Mouse (Mus musculus): Measurements from ENCODE around the gene Tpx2. TPM values are rescaled to one million over a fixed set of nuclear protein-coding genes. Genes with fewer than 3 reads are reported as not detected.

Gene Tpx2
- polyA plus RNA-seq, 1 experiment from 2014 or later: 109 TPM

GRCm38 (mm10) chr2:152823770-152824169 lies 24.0 kb upstream of the Tpx2 start:
- ATAC-seq (ENCODE audit: low FRiP score, low read depth): no peak
- no peaks in the 10 kb centered on the region for H3K27me3 ChIP-seq
- no peaks in the 10 kb centered on the region for H3K9me3 ChIP-seq
- no peak overlapping the region for H3K4me2 ChIP-seq (replicated peaks)
- H3K4me1 ChIP-seq: peaks cover 62% of the 10 kb centered on the region
- H3K9ac ChIP-seq (replicated peaks): no peak overlapping the region
- no peak overlapping the region for H3K4me3 ChIP-seq
- no peak overlapping the region for H3K27ac ChIP-seq (replicated peaks)
- H3K36me3 ChIP-seq: peaks cover 34% of the 10 kb centered on the region
- 90% methylated on average over 1 of the region's 1 CpGs for WGBS

GRCm38 (mm10) chr2:152824438-152825167 lies 23.2 kb upstream of the Tpx2 start:
- no peak overlapping the region for H3K4me3 ChIP-seq
- peaks cover 27% of the 10 kb centered on the region for H3K36me3 ChIP-seq
- ATAC-seq (ENCODE audit: low FRiP score, low read depth): no peak
- no peaks in the 10 kb centered on the region for H3K9me3 ChIP-seq
- H3K4me2 ChIP-seq (replicated peaks): no peak overlapping the region
- no peaks in the 10 kb centered on the region for H3K27me3 ChIP-seq
- H3K27ac ChIP-seq (replicated peaks): no peak overlapping the region
- peaks cover 70% of the 10 kb centered on the region for H3K4me1 ChIP-seq
- WGBS: 77% methylated on average over 3 of the region's 3 CpGs
- H3K9ac ChIP-seq (replicated peaks): no peak overlapping the region

GRCm38 (mm10) chr2:152825168-152825697 lies 22.5 kb upstream of the Tpx2 start:
- H3K36me3 ChIP-seq: peaks cover 20% of the 10 kb centered on the region; the same call in 1 of the 2 replicates
- no peak overlapping the region for H3K4me3 ChIP-seq
- WGBS: 82% methylated on average over 4 of the region's 4 CpGs
- H3K27ac ChIP-seq (replicated peaks): no peak overlapping the region
- peaks cover 65% of the 10 kb centered on the region for H3K4me1 ChIP-seq
- no peak overlapping the region for H3K9ac ChIP-seq (replicated peaks)
- peak overlapping the region; percentile 15; the same call in 1 of the 2 replicates for H3K4me2 ChIP-seq (replicated peaks)
- H3K9me3 ChIP-seq: no peaks in the 10 kb centered on the region
- H3K27me3 ChIP-seq: no peaks in the 10 kb centered on the region
- no peak for ATAC-seq (ENCODE audit: low FRiP score, low read depth)

GRCm38 (mm10) chr2:152825713-152826112 lies 22.1 kb upstream of the Tpx2 start:
- peaks cover 60% of the 10 kb centered on the region for H3K4me1 ChIP-seq
- ATAC-seq (ENCODE audit: low FRiP score, low read depth): no peak

GRCm38 (mm10) chr2:152826481-152826880 lies 21.3 kb upstream of the Tpx2 start:
- Histone ChIP-seq H3K36me3 (peaks cover 12% of the 10 kb centered on the region; the same call in 1 of the 2 replicates), H3K4me1 (peaks cover 52% of the 10 kb centered on the region), H3K9ac (replicated peaks) (0 out of 2 replicates have a peak overlapping the region, but pooled peaks have one; percentile 15), H3K27me3 (no peaks in the 10 kb centered on the region), H3K4me3 (peak overlapping the region; percentile 4; the same call in 1 of the 2 replicates), H3K9me3 (no peaks in the 10 kb centered on the region), H3K4me2 (replicated peaks) (peak overlapping the region; percentile 61), H3K27ac (replicated peaks) (no peak overlapping the region)
- no peak for ATAC-seq (ENCODE audit: low FRiP score, low read depth)
- WGBS: 94% methylated on average over 3 of the region's 3 CpGs

More at GRCm38 (mm10) chr2:152825713-152826112, 22.1 kb upstream of the Tpx2 start:
- WGBS: 87% methylated on average over 2 of the region's 2 CpGs
- no peak overlapping the region for H3K27ac ChIP-seq (replicated peaks)
- H3K4me3 ChIP-seq: no peak overlapping the region
- H3K4me2 ChIP-seq (replicated peaks): peak overlapping the region; percentile 15; the same call in 1 of the 2 replicates
- no peaks in the 10 kb centered on the region for H3K27me3 ChIP-seq
- H3K9ac ChIP-seq (replicated peaks): no peak overlapping the region
- peaks cover 16% of the 10 kb centered on the region; the same call in 1 of the 2 replicates for H3K36me3 ChIP-seq
- H3K9me3 ChIP-seq: no peaks in the 10 kb centered on the region

GRCm38 (mm10) chr2:152827321-152828010 lies 20.3 kb upstream of the Tpx2 start:
- Histone ChIP-seq H3K9ac (replicated peaks) (no peak overlapping the region; the same call in 1 of the 2 replicates), H3K4me1 (peaks cover 48% of the 10 kb centered on the region), H3K36me3 (0 out of 2 replicates have a peak, but pooled peaks cover 7% of the 10 kb centered on the region), H3K4me3 (peak overlapping the region; percentile 76), H3K27me3 (no peaks in the 10 kb centered on the region), H3K4me2 (replicated peaks) (peak overlapping the region; percentile 61), H3K9me3 (no peaks in the 10 kb centered on the region), H3K27ac (replicated peaks) (no peak overlapping the region)
- WGBS: 82% methylated on average over 8 of the region's 8 CpGs
- no peak for ATAC-seq (ENCODE audit: low FRiP score, low read depth)

GRCm38 (mm10) chr2:152828011-152828370 lies 19.8 kb upstream of the Tpx2 start:
- H3K9ac ChIP-seq (replicated peaks): peak overlapping the region; percentile 85; the same call in 1 of the 2 replicates

GRCm38 (mm10) chr2:152828532-152828931 lies 19.2 kb upstream of the Tpx2 start:
- 74% methylated on average over 1 of the region's 1 CpGs for WGBS
- Histone ChIP-seq H3K9ac (replicated peaks) (peak overlapping the region; percentile 85), H3K4me3 (peak overlapping the region; percentile 76), H3K27ac (replicated peaks) (0 out of 2 replicates have a peak overlapping the region, but pooled peaks have one; percentile 4), H3K36me3 (0 out of 2 replicates have a peak, but pooled peaks cover 7% of the 10 kb centered on the region), H3K9me3 (no peaks in the 10 kb centered on the region), H3K4me1 (peaks cover 48% of the 10 kb centered on the region), H3K27me3 (no peaks in the 10 kb centered on the region), H3K4me2 (replicated peaks) (peak overlapping the region; percentile 61)
- no peak for ATAC-seq (ENCODE audit: low FRiP score, low read depth)

More at GRCm38 (mm10) chr2:152828011-152828370, 19.8 kb upstream of the Tpx2 start:
- ATAC-seq (ENCODE audit: low FRiP score, low read depth): no peak
- Histone ChIP-seq H3K4me3 (peak overlapping the region; percentile 76), H3K27me3 (no peaks in the 10 kb centered on the region), H3K4me2 (replicated peaks) (peak overlapping the region; percentile 61), H3K9me3 (no peaks in the 10 kb centered on the region), H3K27ac (replicated peaks) (no peak overlapping the region), H3K36me3 (0 out of 2 replicates have a peak, but pooled peaks cover 7% of the 10 kb centered on the region), H3K4me1 (peaks cover 48% of the 10 kb centered on the region)
- 78% methylated on average over 4 of the region's 4 CpGs for WGBS

- H3K9me3 ChIP-seq: no peaks in the 10 kb centered on the region
- no peaks in the 10 kb centered on the region for H3K27me3 ChIP-seq
- peaks cover 48% of the 10 kb centered on the region for H3K4me1 ChIP-seq
- WGBS: 81% methylated on average over 23 of the region's 23 CpGs
- H3K36me3 ChIP-seq: 0 out of 2 replicates have a peak, but pooled peaks cover 7% of the 10 kb centered on the region
- no peak for ATAC-seq (ENCODE audit: low FRiP score, low read depth)
- H3K4me2 ChIP-seq (replicated peaks): peak overlapping the region; percentile 61
- H3K27ac ChIP-seq (replicated peaks): peak overlapping the region; percentile 98; the same call in 1 of the 2 replicates
- H3K9ac ChIP-seq (replicated peaks): peak overlapping the region; percentile 85
- H3K4me3 ChIP-seq: peak overlapping the region; percentile 76
Observed at GRCm38 (mm10) chr2:152829367-152829881, 18.3 kb upstream of the Tpx2 start.

- Histone ChIP-seq H3K4me3 (peak overlapping the region; percentile 76), H3K4me1 (peaks cover 43% of the 10 kb centered on the region), H3K9ac (replicated peaks) (peak overlapping the region; percentile 85), H3K27ac (replicated peaks) (peak overlapping the region; percentile 98), H3K27me3 (no peaks in the 10 kb centered on the region), H3K9me3 (no peaks in the 10 kb centered on the region), H3K36me3 (0 out of 2 replicates have a peak, but pooled peaks cover 6% of the 10 kb centered on the region), H3K4me2 (replicated peaks) (peak overlapping the region; percentile 61)
- peak; percentile 80 for ATAC-seq (ENCODE audit: low FRiP score, low read depth)
- under 1% methylated on average over 31 of the region's 31 CpGs for WGBS
Observed at GRCm38 (mm10) chr2:152830021-152830921, 17.5 kb upstream of the Tpx2 start.
